Mouse (Mus musculus): ENCODE results near the gene Ube2u.

GRCm38 (mm10) chr4:100526296-100526695 is 47.6 kb downstream of the Ube2u start:
- TF ChIP-seq POLR2A (IDR thresholded peaks at IDR 0.05; ENCODE audit: control insufficient read depth, extremely low read depth, insufficient read depth, low read length, poor library complexity) (no peak), CTCF (IDR thresholded peaks at IDR 0.05; ENCODE audit: borderline replicate concordance, control insufficient read depth, extremely low read depth, insufficient read depth, low read length, poor library complexity) (no peak)
